Mouse (Mus musculus): ENCODE measurements at regions not wholly inside any gene's neighbourhood (a gene's known extent, or its start where the extent isn't known, plus 50 kb on each side); places are given as distances from the start of the nearest gene placed in this dataset.

- peak; percentile 76 for DNase-seq
These were observed 56.3 kb upstream of the Mctp2 start for GRCm38 (mm10) chr7:72362690-72363089.

GRCm38 (mm10) chr7:72391323-72391722, 84.9 kb upstream of the Mctp2 start:
- DNase-seq = peak; percentile 27

GRCm38 (mm10) chr7:72400056-72400455, 93.6 kb upstream of the Mctp2 start:
- DNase-seq = peak; percentile 79

GRCm38 (mm10) chr7:72406131-72406530, 99.7 kb upstream of the Mctp2 start:
- no peak for DNase-seq

- peak; percentile 25 for DNase-seq
These were observed 102.1 kb upstream of the Mctp2 start for GRCm38 (mm10) chr7:72408409-72408986.

GRCm38 (mm10) chr7:72438552-72438951, 132.1 kb upstream of the Mctp2 start:
- peak; percentile 22 for DNase-seq

GRCm38 (mm10) chr7:72442001-72442400, 135.6 kb upstream of the Mctp2 start:
- DNase-seq = peak; percentile 4

- DNase-seq = no peak
These were observed 137.6 kb upstream of the Mctp2 start for GRCm38 (mm10) chr7:72444016-72444415.

- no peak for DNase-seq
These were observed 138.4 kb upstream of the Mctp2 start for GRCm38 (mm10) chr7:72444792-72445191.

GRCm38 (mm10) chr7:72446911-72447310, 140.5 kb upstream of the Mctp2 start:
- no peak for DNase-seq

GRCm38 (mm10) chr7:72462978-72463377, 156.6 kb upstream of the Mctp2 start:
- no peak for DNase-seq

GRCm38 (mm10) chr7:72464658-72465057, 158.2 kb upstream of the Mctp2 start:
- DNase-seq = no peak

- no peak for DNase-seq
These were observed 163.3 kb upstream of the Mctp2 start for GRCm38 (mm10) chr7:72469691-72470090.

GRCm38 (mm10) chr7:72474751-72475150, 168.3 kb upstream of the Mctp2 start:
- DNase-seq = peak; percentile 38

- DNase-seq = no peak
These were observed 172.5 kb upstream of the Mctp2 start for GRCm38 (mm10) chr7:72478936-72479335.

GRCm38 (mm10) chr7:72481275-72481674, 174.9 kb upstream of the Mctp2 start:
- DNase-seq = no peak

GRCm38 (mm10) chr7:72490161-72490560, 183.8 kb upstream of the Mctp2 start:
- DNase-seq = no peak

GRCm38 (mm10) chr7:72493292-72493691, 186.9 kb upstream of the Mctp2 start:
- DNase-seq = no peak

- no peak for DNase-seq
These were observed 190.7 kb upstream of the Mctp2 start for GRCm38 (mm10) chr7:72496933-72497631.

GRCm38 (mm10) chr7:72498562-72499230, 192.3 kb upstream of the Mctp2 start:
- DNase-seq = peak; percentile 24

- DNase-seq = no peak
These were observed 193.4 kb upstream of the Mctp2 start for GRCm38 (mm10) chr7:72499788-72500187.

- DNase-seq = no peak
These were observed 193.8 kb upstream of the Mctp2 start for GRCm38 (mm10) chr7:72500190-72500589.

GRCm38 (mm10) chr7:72500996-72501395, 194.6 kb upstream of the Mctp2 start:
- DNase-seq = no peak

- no peak for DNase-seq
These were observed 195.0 kb upstream of the Mctp2 start for GRCm38 (mm10) chr7:72501431-72501830.
